8 mouse cellular contexts compared by ENCODE assay signal in the genomic region with DNA sequence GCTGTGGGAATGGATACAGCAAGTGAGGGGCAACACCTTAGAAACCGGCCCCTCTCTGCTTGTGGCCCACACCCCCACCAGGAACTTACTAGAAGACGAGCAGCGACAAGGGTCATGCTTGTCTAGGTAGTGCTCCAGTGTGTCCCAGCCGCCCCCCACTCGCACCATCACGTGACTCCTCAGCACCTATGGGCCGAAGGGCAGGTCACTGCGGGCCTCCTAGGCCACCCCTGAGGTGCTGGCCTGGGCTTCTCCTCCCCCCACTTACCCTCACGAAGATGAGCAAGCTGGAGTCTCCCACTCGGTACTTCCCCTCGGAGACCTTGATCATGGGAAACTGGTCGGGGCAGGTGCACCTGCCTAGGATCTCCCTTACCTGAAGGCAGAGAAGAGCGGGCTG. TPM values are rescaled to one million over a fixed set of nuclear protein-coding genes. Genes with fewer than 3 reads are reported as not detected.
DNase-seq lines count a peak whose midpoint lies in the region; ATAC-seq and TF ChIP-seq lines count a peak whose summit lies in the region.

No protein-coding gene starts in this region.

- peaks cover 9% of the 10 kb centered on the region for H3K36me3 ChIP-seq in heart, embryonic 14.5 days (ENCODE audit: control insufficient read depth, insufficient read depth, low read length)
- H3K36me3 ChIP-seq in myocyte (ENCODE audit: control insufficient read depth, insufficient read depth): no peaks in the 10 kb centered on the region

- H3K27me3 ChIP-seq in heart, embryonic 14.5 days (ENCODE audit: control insufficient read depth, insufficient read depth, low read length): peaks cover 54% of the 10 kb centered on the region
- H3K27me3 ChIP-seq in myocyte (ENCODE audit: control insufficient read depth, insufficient read depth, insufficient read length): no peaks in the 10 kb centered on the region

- no peak for DNase-seq in heart, adult 11 months
- peak; percentile 55 for DNase-seq in induced T-regulatory cell, adult 2 months (ENCODE audit: low read depth)
- no peak for DNase-seq in cerebellum, adult 11 months
- no peak for DNase-seq in adrenal gland, adult (ENCODE audit: inconsistent age in 2 of 2, low spot score in 1 of 2)
- no peak for DNase-seq in retina, postnatal 1 day

- peak overlapping the region; percentile 83 for H3K4me2 ChIP-seq in heart, embryonic 14.5 days (ENCODE audit: low read length)
- H3K4me2 ChIP-seq in myocyte (ENCODE audit: low read depth): peak overlapping the region; percentile 69

- TF ChIP-seq POLR2A in myocyte (IDR thresholded peaks at IDR 0.05; ENCODE audit: insufficient read length, low read depth): no peak

- H3K4me1 ChIP-seq in heart, embryonic 14.5 days (ENCODE audit: control insufficient read depth in 2 of 2, insufficient read depth in 2 of 2, low read length in 2 of 2): peaks cover 28 to 49% of the 10 kb centered on the region in 2 experiments
- H3K4me1 ChIP-seq in brown adipose tissue, adult 24 weeks (ENCODE audit: control insufficient read depth, insufficient read depth, insufficient read length, low read length): peaks cover 28% of the 10 kb centered on the region

- no peak for ATAC-seq in heart, embryonic 14.5 days (ENCODE audit: insufficient number of reproducible peaks, insufficient read depth, low FRiP score, low read depth)

- no peak overlapping the region for H3K27ac ChIP-seq in heart, embryonic 14.5 days (replicated peaks in 1 of 2; ENCODE audit: control insufficient read depth in 1 of 2, insufficient read depth in 1 of 2, low read depth in 2 of 2, low read length in 2 of 2)
- H3K27ac ChIP-seq in brown adipose tissue, adult 24 weeks (replicated peaks; ENCODE audit: low read depth, low read length): no peak overlapping the region

- H3K4me3 ChIP-seq in heart, embryonic 14.5 days (ENCODE audit: control insufficient read depth in 1 of 2, insufficient read depth in 1 of 2, low read depth in 1 of 2, low read length in 2 of 2): peak overlapping the region; percentile 33 to 44
- peak overlapping the region; percentile 41 for H3K4me3 ChIP-seq in brown adipose tissue, adult 24 weeks (ENCODE audit: insufficient read depth, low read depth, low read length)
- H3K4me3 ChIP-seq in myocyte: peak overlapping the region; percentile 3

- no peaks in the 10 kb centered on the region for H3K9me3 ChIP-seq in heart, embryonic 14.5 days (ENCODE audit: control insufficient read depth, low read length)

- H3ac ChIP-seq in myocyte (ENCODE audit: control insufficient read depth, insufficient read length): no peak overlapping the region

- WGBS in heart, embryonic 14.5 days: 42% methylated on average over 13 of the region's 13 CpGs

- H3K79me2 ChIP-seq in myocyte (ENCODE audit: control insufficient read depth, insufficient read depth): peaks cover 11% of the 10 kb centered on the region

- peak overlapping the region; percentile 60; the same call in 1 of the 2 replicates for H3K9ac ChIP-seq in heart, embryonic 14.5 days (ENCODE audit: low read length)

TF ChIP-seq in myocyte, 11 proteins besides CTCF, POLR2A, EP300 and RAD21:
- TF ChIP-seq REST (IDR thresholded peaks at IDR 0.05; ENCODE audit: insufficient read depth, insufficient read length): no peak
- TF ChIP-seq MYOD1 (IDR thresholded peaks at IDR 0.05; ENCODE audit: control insufficient read depth in 1 of 3, insufficient read length in 2 of 3, low read depth in 2 of 3): no peak
- TF ChIP-seq SRF (IDR thresholded peaks at IDR 0.05; ENCODE audit: control insufficient read depth, insufficient read length, low read depth): no peak
- no peak for TF ChIP-seq MAX (IDR thresholded peaks at IDR 0.05; ENCODE audit: low read depth)
- no peak for TF ChIP-seq TCF3 (IDR thresholded peaks at IDR 0.05; ENCODE audit: insufficient read length, low read depth)
- TF ChIP-seq CEBPB (IDR thresholded peaks at IDR 0.05; ENCODE audit: insufficient read depth, poor library complexity, severe bottlenecking): no peak
- no peak for TF ChIP-seq E2F4 (IDR thresholded peaks at IDR 0.05; ENCODE audit: insufficient read depth)
- TF ChIP-seq MYOG (IDR thresholded peaks at IDR 0.05; ENCODE audit: control insufficient read depth in 1 of 3, insufficient read depth in 1 of 3, insufficient read length in 2 of 3, low read depth in 2 of 3): no peak
- no peak for TF ChIP-seq POLR2AphosphoS2 (IDR thresholded peaks at IDR 0.05; ENCODE audit: insufficient read length, low read depth)
- no peak for TF ChIP-seq TCF12 (IDR thresholded peaks at IDR 0.05; ENCODE audit: insufficient read depth, poor library complexity, severe bottlenecking)
- TF ChIP-seq USF1 (IDR thresholded peaks at IDR 0.05; ENCODE audit: low read depth): no peak
TF ChIP-seq in myocyte: peak in this region for 0.

RNA-seq across cellular contexts. Expression of a gene that starts 2.8 kb away (rescaled TPM):
- polyA plus RNA-seq in heart, embryonic 14.5 days (2014; fragmentation: Nextera tagmentation; extraction: Ambion mirVana): 22.4 and 24.6 TPM in 2 replicates
- 17.7 and 20.5 TPM in 2 replicates for polyA plus RNA-seq in brown adipose tissue, adult 24 weeks (2012; ENCODE audit: insufficient read depth, insufficient read length, missing spikeins)
- polyA plus RNA-seq in myocyte (2012; fragmentation: generic; extraction: Trizol): 69.3 TPM

RNA-seq across cellular contexts. Expression of a gene that starts 4.4 kb away (rescaled TPM):
- polyA plus RNA-seq in heart, embryonic 14.5 days (2014; fragmentation: Nextera tagmentation; extraction: Ambion mirVana): 1.1 and 2.0 TPM in 2 replicates
- 0.95 and 3.4 TPM in 2 replicates for polyA plus RNA-seq in brown adipose tissue, adult 24 weeks (2012; ENCODE audit: insufficient read depth, insufficient read length, missing spikeins)
- polyA plus RNA-seq in myocyte (2012; fragmentation: generic; extraction: Trizol): 1.4 TPM

RNA-seq across cellular contexts. Expression of a gene that starts 36.4 kb away (rescaled TPM):
- 33.5 TPM in 2 replicates for polyA plus RNA-seq in heart, embryonic 14.5 days (2014; fragmentation: Nextera tagmentation; extraction: Ambion mirVana)
- polyA plus RNA-seq in brown adipose tissue, adult 24 weeks (2012; ENCODE audit: insufficient read depth, insufficient read length, missing spikeins): 14.4 and 18.4 TPM in 2 replicates
- 23.6 TPM for polyA plus RNA-seq in myocyte (2012; fragmentation: generic; extraction: Trizol)

RNA-seq across cellular contexts. Expression of a gene that starts 36.7 kb away (rescaled TPM):
- polyA plus RNA-seq in heart, embryonic 14.5 days (2014; fragmentation: Nextera tagmentation; extraction: Ambion mirVana): 198 and 242 TPM in 2 replicates
- polyA plus RNA-seq in brown adipose tissue, adult 24 weeks (2012; ENCODE audit: insufficient read depth, insufficient read length, missing spikeins): 121 and 140 TPM in 2 replicates
- polyA plus RNA-seq in myocyte (2012; fragmentation: generic; extraction: Trizol): 157 TPM
